In genomic region chr10:42276507-42277345, GRCm38 (mm10) we compare ENCODE assay signal across 8 mouse cellular contexts. TPM values are rescaled to one million over a fixed set of nuclear protein-coding genes. Genes with fewer than 3 reads are reported as not detected.
DNase-seq lines count a peak whose midpoint lies in the region; ATAC-seq lines count a peak whose summit lies in the region.

Gene Foxo3 (minus strand): TSS chr10:42276755.

- H3K4me3 ChIP-seq in erythroblast, embryonic 14.5 days (replicated peaks): peak within 1 kb of the TSS; percentile 90
- peak within 1 kb of the TSS; percentile 59 for H3K4me3 ChIP-seq in heart, embryonic 11.5 days (ENCODE audit: low read depth, low read length)
- peak within 1 kb of the TSS; percentile 92 for H3K4me3 ChIP-seq in kidney, embryonic 16.5 days (ENCODE audit: low read length)

- H3K4me2 ChIP-seq in heart, embryonic 11.5 days: peak within 1 kb of the TSS; percentile 96
- H3K4me2 ChIP-seq in kidney, embryonic 16.5 days (replicated peaks; ENCODE audit: low read depth, low read length): peak within 1 kb of the TSS; percentile 98

- H3K27ac ChIP-seq in heart, embryonic 11.5 days (ENCODE audit: low read depth, low read length): peak within 1 kb of the TSS; percentile 88
- H3K27ac ChIP-seq in kidney, embryonic 16.5 days (ENCODE audit: low read length): peak within 1 kb of the TSS; percentile 100

- H3K9me3 ChIP-seq in erythroblast, embryonic 14.5 days (ENCODE audit: control insufficient read depth, low read length): no peaks in the 10 kb centered on the region
- H3K9me3 ChIP-seq in heart, embryonic 11.5 days (replicated peaks; ENCODE audit: control insufficient read depth, low read length): no peaks in the 10 kb centered on the region
- no peaks in the 10 kb centered on the region for H3K9me3 ChIP-seq in kidney, embryonic 16.5 days (ENCODE audit: low read length)

- peak; percentile 78 for ATAC-seq in heart, embryonic 11.5 days (replicated peaks; ENCODE audit: insufficient number of reproducible peaks, low FRiP score, low TSS enrichment)
- ATAC-seq in kidney, embryonic 16.5 days (ENCODE audit: low FRiP score, low TSS enrichment): peak; percentile 83
- ATAC-seq in monocyte, adult 5-6 weeks (replicated peaks; ENCODE audit: insufficient number of reproducible peaks, low FRiP score, low TSS enrichment, poor library complexity, severe bottlenecking): peak; percentile 57

- H3K4me1 ChIP-seq in erythroblast, embryonic 14.5 days (ENCODE audit: control insufficient read depth): peaks cover 50% of the 10 kb centered on the region
- H3K4me1 ChIP-seq in heart, embryonic 11.5 days (ENCODE audit: control insufficient read depth, insufficient read depth, low read length): peaks cover 25% of the 10 kb centered on the region
- H3K4me1 ChIP-seq in kidney, embryonic 16.5 days (ENCODE audit: insufficient read depth, low read length): peaks cover 36% of the 10 kb centered on the region

- H3K27me3 ChIP-seq in erythroblast, embryonic 14.5 days (ENCODE audit: control insufficient read depth): peaks cover 5% of the 10 kb centered on the region
- H3K27me3 ChIP-seq in heart, embryonic 11.5 days (ENCODE audit: control insufficient read depth, insufficient read depth, low read length): no peaks in the 10 kb centered on the region
- H3K27me3 ChIP-seq in kidney, embryonic 16.5 days (ENCODE audit: insufficient read depth, low read length): no peaks in the 10 kb centered on the region

- WGBS in heart, embryonic 11.5 days (ENCODE audit: insufficient replicate concordance): under 1% methylated on average over 62 of the region's 88 CpGs
- WGBS in kidney, embryonic 16.5 days: under 1% methylated on average over 75 of the region's 88 CpGs

- H3K36me3 ChIP-seq in erythroblast, embryonic 14.5 days (ENCODE audit: control insufficient read depth): peaks cover 38% of the 10 kb centered on the region
- H3K36me3 ChIP-seq in heart, embryonic 11.5 days (ENCODE audit: control insufficient read depth, insufficient read depth, low read length): no peaks in the 10 kb centered on the region
- H3K36me3 ChIP-seq in kidney, embryonic 16.5 days (ENCODE audit: insufficient read depth, low read length): no peaks in the 10 kb centered on the region

- peak within 1 kb of the TSS; percentile 88 for H3K9ac ChIP-seq in heart, embryonic 11.5 days (ENCODE audit: low read depth, low read length)
- H3K9ac ChIP-seq in kidney, embryonic 16.5 days (replicated peaks; ENCODE audit: low read length): peak within 1 kb of the TSS; percentile 91

- DNase-seq in B cell, adult 2 months: peak; percentile 85 to 87
- DNase-seq in brain, adult 2 months (ENCODE audit: low read depth, low spot score): peak; percentile 97
- peak; percentile 96 for DNase-seq in liver
- peak; percentile 88 to 90 for DNase-seq in spleen, postnatal 36 days (ENCODE audit: low spot score in 2 of 2)

RNA-seq across cellular contexts. Expression of gene Foxo3, which starts in this region (rescaled TPM):
- 14.6 and 19.0 TPM in 2 replicates for polyA plus RNA-seq in erythroblast, embryonic 14.5 days (2012)
- polyA plus RNA-seq in heart, embryonic 11.5 days (2014; fragmentation: Nextera tagmentation; extraction: Ambion mirVana): 5.2 and 7.3 TPM in 2 replicates
- 5.9 and 6.3 TPM in 2 replicates for polyA plus RNA-seq in kidney, embryonic 16.5 days (2015; fragmentation: Nextera tagmentation; extraction: Ambion mirVana)
- 39.6 to 56.4 TPM (median 43.8 TPM) in 3 replicates for total RNA-seq in monocyte, adult 5-6 weeks (2017)

Comparison
In these comparisons a context has a peak if more than half of its experiments do, and no peak if none do; other contexts are left out.
1. Peak in every context shown above with its lines: DNase-seq, ATAC-seq, H3K4me3 ChIP-seq and H3K27ac ChIP-seq.